Mouse (Mus musculus): ENCODE data around the gene Jade3.

GRCm38 (mm10) chrX:20412221-20412620, 13.3 kb upstream of the Jade3 start:
- no peak for TF ChIP-seq EP300 (IDR thresholded peaks at IDR 0.05; ENCODE audit: low read depth)
- TF ChIP-seq CTCF (IDR thresholded peaks at IDR 0.05; ENCODE audit: low read depth), result no peak
